17 mouse cellular contexts compared by ENCODE assay signal in genomic region chr1:82386814-82387771, GRCm38 (mm10).
DNase-seq lines count a peak whose midpoint lies in the region; ATAC-seq and TF ChIP-seq lines count a peak whose summit lies in the region.
"Had no signal": no experiment of that assay in that cellular context is flagged by ENCODE, and none has a peak within 500 bp of the region (broad histone marks: within the 10 kb centered on the region; RNA-seq: fewer than 3 reads in every experiment).

No protein-coding gene starts in this region.

- no peak overlapping the region for H3K4me2 ChIP-seq in hindbrain, postnatal 0 days (ENCODE audit: low read depth, low read length)
- H3K4me2 ChIP-seq in neural tube, embryonic 15.5 days, result no peak overlapping the region
- no peak overlapping the region for H3K4me2 ChIP-seq in midbrain, embryonic 12.5 days (replicated peaks)
- H3K4me2 ChIP-seq: embryonic facial prominence, embryonic 13.5 days; liver, embryonic 13.5 days had no signal

- H3K9me3 ChIP-seq in hindbrain, embryonic 10.5 days, result no peaks in the 10 kb centered on the region
- H3K9me3 ChIP-seq in hindbrain, postnatal 0 days (ENCODE audit: low read length), result no peaks in the 10 kb centered on the region
- H3K9me3 ChIP-seq in neural tube, embryonic 15.5 days (replicated peaks), result no peaks in the 10 kb centered on the region
- no peaks in the 10 kb centered on the region for H3K9me3 ChIP-seq in midbrain, embryonic 12.5 days
- H3K9me3 ChIP-seq: embryonic facial prominence, embryonic 13.5 days; liver, embryonic 13.5 days had no signal

- peak overlapping the region; percentile 80 for H3K27ac ChIP-seq in hindbrain, embryonic 10.5 days
- H3K27ac ChIP-seq in hindbrain, postnatal 0 days, result no peak overlapping the region
- no peak overlapping the region for H3K27ac ChIP-seq in neural tube, embryonic 15.5 days (replicated peaks)
- peak overlapping the region; percentile 66 for H3K27ac ChIP-seq in midbrain, embryonic 12.5 days (replicated peaks)
- H3K27ac ChIP-seq: embryonic facial prominence, embryonic 13.5 days had no signal

- no peak overlapping the region for H3K9ac ChIP-seq in hindbrain, postnatal 0 days (replicated peaks; ENCODE audit: low read length)
- no peak overlapping the region for H3K9ac ChIP-seq in neural tube, embryonic 15.5 days (replicated peaks)
- H3K9ac ChIP-seq in midbrain, embryonic 12.5 days (replicated peaks), result no peak overlapping the region
- H3K9ac ChIP-seq: embryonic facial prominence, embryonic 13.5 days; liver, embryonic 13.5 days had no signal

- H3K27me3 ChIP-seq in hindbrain, embryonic 10.5 days (ENCODE audit: insufficient read depth, poor library complexity, severe bottlenecking), result no peaks in the 10 kb centered on the region
- no peaks in the 10 kb centered on the region for H3K27me3 ChIP-seq in hindbrain, postnatal 0 days (ENCODE audit: insufficient read depth, low read length)
- no peaks in the 10 kb centered on the region for H3K27me3 ChIP-seq in neural tube, embryonic 15.5 days (replicated peaks)
- no peaks in the 10 kb centered on the region for H3K27me3 ChIP-seq in midbrain, embryonic 12.5 days
- H3K27me3 ChIP-seq: embryonic facial prominence, embryonic 13.5 days; liver, embryonic 13.5 days had no signal

- peaks cover 32% of the 10 kb centered on the region for H3K4me1 ChIP-seq in hindbrain, embryonic 10.5 days (replicated peaks)
- H3K4me1 ChIP-seq in hindbrain, postnatal 0 days (ENCODE audit: insufficient read depth, low read length), result 0 out of 2 replicates have a peak, but pooled peaks cover 4% of the 10 kb centered on the region
- H3K4me1 ChIP-seq in neural tube, embryonic 15.5 days, result peaks cover 18% of the 10 kb centered on the region
- peaks cover 28% of the 10 kb centered on the region for H3K4me1 ChIP-seq in midbrain, embryonic 12.5 days

- ATAC-seq in hindbrain, postnatal 0 days, result no peak
- ATAC-seq in neural tube, embryonic 15.5 days (ENCODE audit: low FRiP score), result no peak
- peak; percentile 74 for ATAC-seq in midbrain, embryonic 12.5 days (ENCODE audit: low FRiP score, low read depth)
- ATAC-seq: activated CD4-positive, CD25-positive, alpha-beta regulatory T cell, adult 4 months; inflammation-experienced regulatory T-cells, adult 6 months had no signal

- DNase-seq in hindbrain, embryonic 10.5 days (ENCODE audit: low spot score), result no peak
- no peak for DNase-seq in hindbrain, postnatal 0 days (ENCODE audit: low spot score)
- DNase-seq in neural tube, embryonic 10.5 days (ENCODE audit: extremely low spot score, low spot score), result peak; percentile 16
- no peak for DNase-seq in left cerebral cortex, adult 18-20 months (ENCODE audit: low spot score in 2 of 2)
- no peak for DNase-seq in heart, adult 18-20 months
- no peak for DNase-seq in cerebellum, adult 8-10 months
- DNase-seq: adrenal gland, postnatal 25 days; cerebellum, postnatal 25 days; kidney, postnatal 14 days; layer of hippocampus, adult 9-11 months; liver, embryonic 13.5 days; lung, postnatal 14 days had no signal

- H3K36me3 ChIP-seq in hindbrain, embryonic 10.5 days, result no peaks in the 10 kb centered on the region
- H3K36me3 ChIP-seq in hindbrain, postnatal 0 days (ENCODE audit: insufficient read depth, low read length), result no peaks in the 10 kb centered on the region
- no peaks in the 10 kb centered on the region for H3K36me3 ChIP-seq in neural tube, embryonic 15.5 days
- H3K36me3 ChIP-seq in midbrain, embryonic 12.5 days, result no peaks in the 10 kb centered on the region
- H3K36me3 ChIP-seq: embryonic facial prominence, embryonic 13.5 days had no signal

- no peak overlapping the region for H3K4me3 ChIP-seq in hindbrain, embryonic 10.5 days
- no peak overlapping the region for H3K4me3 ChIP-seq in hindbrain, postnatal 0 days (ENCODE audit: low read length)
- no peak overlapping the region for H3K4me3 ChIP-seq in neural tube, embryonic 15.5 days (replicated peaks)
- no peak overlapping the region for H3K4me3 ChIP-seq in midbrain, embryonic 12.5 days
- H3K4me3 ChIP-seq: embryonic facial prominence, embryonic 13.5 days; liver, embryonic 13.5 days had no signal

- TF ChIP-seq CTCF in hindbrain, postnatal 0 days (IDR thresholded peaks at IDR 0.05; ENCODE audit: low read depth), result no peak

- WGBS in hindbrain, embryonic 10.5 days, result 53% methylated on average over 6 of the region's 6 CpGs
- 32% methylated on average over 6 of the region's 6 CpGs for WGBS in hindbrain, postnatal 0 days
- WGBS in neural tube, embryonic 15.5 days, result 16% methylated on average over 6 of the region's 6 CpGs
- WGBS in midbrain, embryonic 12.5 days, result 41% methylated on average over 6 of the region's 6 CpGs

Comparison
In these comparisons a context has a peak if more than half of its experiments do, and no peak if none do; other contexts are left out.
1. H3K27ac ChIP-seq: peak in hindbrain, embryonic 10.5 days (single experiment) and midbrain, embryonic 12.5 days (single experiment); none in hindbrain, postnatal 0 days (single experiment) and neural tube, embryonic 15.5 days (single experiment).